Mouse (Mus musculus): ENCODE data around the gene Aifm1. TPM values are rescaled to one million over a fixed set of nuclear protein-coding genes. Genes with fewer than 3 reads are reported as not detected.

Aifm1 gene
- polyA plus RNA-seq, 1 experiment from 2014 or later: 33.5 TPM

DNA sequence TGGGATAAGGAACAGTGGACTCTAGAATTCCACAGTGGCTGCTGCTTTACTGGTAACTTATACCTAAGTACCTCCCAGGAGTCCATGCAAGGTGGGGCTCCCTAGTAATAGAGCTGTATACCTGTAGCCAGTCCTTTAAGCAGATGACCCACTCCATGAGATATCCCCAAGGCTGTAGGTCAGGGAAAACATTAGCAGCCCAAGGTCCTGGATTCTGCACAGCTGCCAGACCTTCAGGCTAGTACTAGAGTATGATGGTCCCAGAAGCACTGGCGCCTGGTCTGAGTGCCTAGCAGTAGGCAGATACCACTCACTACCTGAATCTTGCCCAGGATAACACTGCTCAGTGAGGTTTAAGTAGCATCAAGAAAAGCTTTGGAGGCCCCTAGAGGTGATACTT is 79.1 kb downstream of the Aifm1 start:
- no peaks in the 10 kb centered on the region for H3K27me3 ChIP-seq (ENCODE audit: control insufficient read depth, insufficient read depth, low read depth, low read length)
- no peaks in the 10 kb centered on the region for H3K36me3 ChIP-seq (ENCODE audit: control insufficient read depth, insufficient read depth, low read length)
- 80% methylated on average over 1 of the region's 1 CpGs for WGBS
- no peak for ATAC-seq
- H3K4me1 ChIP-seq (ENCODE audit: control insufficient read depth, insufficient read depth, low read length): no peaks in the 10 kb centered on the region
- H3K4me2 ChIP-seq (ENCODE audit: low read length): no peak overlapping the region
- no peak overlapping the region for H3K27ac ChIP-seq (ENCODE audit: low read length)
- H3K4me3 ChIP-seq (ENCODE audit: low read depth, low read length): no peak overlapping the region
- H3K9ac ChIP-seq (ENCODE audit: low read depth, low read length): no peak overlapping the region
- no peaks in the 10 kb centered on the region for H3K9me3 ChIP-seq (replicated peaks; ENCODE audit: control insufficient read depth, low read length, poor library complexity, severe bottlenecking)

GRCm38 (mm10) chrX:48433527-48433899 is 79.8 kb downstream of the Aifm1 start:
- H3K4me1 ChIP-seq (ENCODE audit: control insufficient read depth, insufficient read depth, low read length): no peaks in the 10 kb centered on the region
- no peaks in the 10 kb centered on the region for H3K36me3 ChIP-seq (ENCODE audit: control insufficient read depth, insufficient read depth, low read length)
- WGBS: 53% methylated on average over 6 of the region's 6 CpGs
- no peaks in the 10 kb centered on the region for H3K27me3 ChIP-seq (ENCODE audit: control insufficient read depth, insufficient read depth, low read depth, low read length)
- no peaks in the 10 kb centered on the region for H3K9me3 ChIP-seq (replicated peaks; ENCODE audit: control insufficient read depth, low read length, poor library complexity, severe bottlenecking)
- ATAC-seq: no peak
- H3K9ac ChIP-seq (ENCODE audit: low read depth, low read length): no peak overlapping the region
- H3K4me3 ChIP-seq (ENCODE audit: low read depth, low read length): no peak overlapping the region
- H3K27ac ChIP-seq (ENCODE audit: low read length): no peak overlapping the region
- H3K4me2 ChIP-seq (ENCODE audit: low read length): no peak overlapping the region

DNA sequence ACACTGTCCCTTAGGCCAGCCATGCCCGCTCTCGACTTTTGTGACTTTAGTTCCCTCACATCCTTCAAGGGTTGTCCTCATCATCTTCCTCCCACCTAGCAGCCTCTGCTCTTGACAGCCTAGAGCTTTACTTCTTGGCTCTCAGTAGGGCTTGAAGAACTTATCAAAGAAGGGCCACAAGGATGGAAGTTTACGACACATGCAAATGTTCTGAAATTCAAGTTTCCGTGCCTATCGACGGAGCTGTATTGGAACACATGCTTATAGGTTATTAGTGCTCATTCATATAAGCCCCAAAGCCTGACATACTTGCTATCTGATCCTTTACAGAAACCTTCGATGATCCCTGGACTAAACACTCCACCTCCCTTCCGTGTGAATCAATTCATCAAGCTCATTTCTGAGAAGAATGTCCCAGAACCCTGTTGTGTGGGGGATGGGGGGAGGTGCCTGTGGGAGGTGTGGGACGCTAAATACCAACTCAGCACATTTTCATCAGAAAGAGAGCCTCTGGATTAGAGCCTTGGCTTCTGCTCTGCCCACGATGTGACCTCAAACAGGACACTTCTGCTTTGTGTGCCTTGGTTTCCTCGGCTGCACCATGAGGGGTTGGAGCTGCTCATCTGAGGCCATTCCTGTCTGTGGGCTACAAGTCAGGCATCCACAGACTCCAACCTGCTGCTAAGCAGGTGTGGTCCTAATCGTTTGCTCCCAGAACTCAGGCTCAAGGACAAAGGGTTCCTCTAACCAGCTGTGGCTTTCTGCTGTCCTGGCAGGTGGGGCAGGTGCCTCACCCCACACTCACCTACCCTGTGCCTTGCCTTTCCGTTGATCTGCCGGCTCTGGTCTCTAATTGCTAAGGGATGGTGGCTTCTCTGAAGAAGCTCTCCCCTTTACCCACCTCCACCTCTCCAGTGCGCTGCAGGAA is 80.5 kb downstream of the Aifm1 start:
- H3K27ac ChIP-seq (ENCODE audit: low read length): no peak overlapping the region
- no peaks in the 10 kb centered on the region for H3K36me3 ChIP-seq (ENCODE audit: control insufficient read depth, insufficient read depth, low read length)
- no peaks in the 10 kb centered on the region for H3K9me3 ChIP-seq (replicated peaks; ENCODE audit: control insufficient read depth, low read length, poor library complexity, severe bottlenecking)
- no peak for ATAC-seq
- no peak overlapping the region for H3K4me2 ChIP-seq (ENCODE audit: low read length)
- no peak overlapping the region for H3K4me3 ChIP-seq (ENCODE audit: low read depth, low read length)
- no peak overlapping the region for H3K9ac ChIP-seq (ENCODE audit: low read depth, low read length)
- H3K4me1 ChIP-seq (ENCODE audit: control insufficient read depth, insufficient read depth, low read length): no peaks in the 10 kb centered on the region
- 71% methylated on average over 15 of the region's 15 CpGs for WGBS
- H3K27me3 ChIP-seq (ENCODE audit: control insufficient read depth, insufficient read depth, low read depth, low read length): no peaks in the 10 kb centered on the region

DNA sequence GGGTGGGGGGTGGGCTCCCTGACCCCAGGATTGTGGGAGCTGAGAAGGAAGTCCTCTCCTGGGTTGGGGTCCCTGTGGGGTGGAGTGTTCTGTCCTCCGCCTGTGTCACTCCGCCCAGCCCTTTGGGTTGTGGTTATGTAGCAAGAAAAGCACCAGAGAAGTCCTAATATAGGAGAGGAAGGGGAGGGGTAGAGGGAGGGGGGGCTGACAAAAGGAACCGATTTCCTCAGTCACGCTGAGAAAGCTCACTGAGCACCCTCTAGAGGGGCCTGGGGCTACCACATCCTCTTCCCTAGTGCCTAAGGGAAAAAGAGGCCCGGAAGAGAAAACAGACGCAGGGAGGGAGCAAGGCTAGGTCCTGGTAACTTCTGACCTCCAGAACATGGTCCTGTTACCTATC is 83.8 kb downstream of the Aifm1 start:
- Histone ChIP-seq H3K4me1 (ENCODE audit: control insufficient read depth, insufficient read depth, low read length) (no peaks in the 10 kb centered on the region), H3K36me3 (ENCODE audit: control insufficient read depth, insufficient read depth, low read length) (no peaks in the 10 kb centered on the region), H3K4me2 (ENCODE audit: low read length) (no peak overlapping the region), H3K4me3 (ENCODE audit: low read depth, low read length) (no peak overlapping the region), H3K27me3 (ENCODE audit: control insufficient read depth, insufficient read depth, low read depth, low read length) (no peaks in the 10 kb centered on the region), H3K27ac (ENCODE audit: low read length) (no peak overlapping the region), H3K9ac (ENCODE audit: low read depth, low read length) (no peak overlapping the region), H3K9me3 (replicated peaks; ENCODE audit: control insufficient read depth, low read length, poor library complexity, severe bottlenecking) (no peaks in the 10 kb centered on the region)
- 23% methylated on average over 4 of the region's 6 CpGs for WGBS
- no peak for ATAC-seq

GRCm38 (mm10) chrX:48429100-48429499 is 84.3 kb downstream of the Aifm1 start:
- Histone ChIP-seq H3K4me2 (ENCODE audit: low read length) (no peak overlapping the region), H3K9me3 (replicated peaks; ENCODE audit: control insufficient read depth, low read length, poor library complexity, severe bottlenecking) (no peaks in the 10 kb centered on the region), H3K27ac (ENCODE audit: low read length) (no peak overlapping the region), H3K9ac (ENCODE audit: low read depth, low read length) (no peak overlapping the region), H3K27me3 (ENCODE audit: control insufficient read depth, insufficient read depth, low read depth, low read length) (no peaks in the 10 kb centered on the region), H3K4me1 (ENCODE audit: control insufficient read depth, insufficient read depth, low read length) (no peaks in the 10 kb centered on the region), H3K4me3 (ENCODE audit: low read depth, low read length) (no peak overlapping the region), H3K36me3 (ENCODE audit: control insufficient read depth, insufficient read depth, low read length) (no peaks in the 10 kb centered on the region)
- ATAC-seq: no peak

DNA sequence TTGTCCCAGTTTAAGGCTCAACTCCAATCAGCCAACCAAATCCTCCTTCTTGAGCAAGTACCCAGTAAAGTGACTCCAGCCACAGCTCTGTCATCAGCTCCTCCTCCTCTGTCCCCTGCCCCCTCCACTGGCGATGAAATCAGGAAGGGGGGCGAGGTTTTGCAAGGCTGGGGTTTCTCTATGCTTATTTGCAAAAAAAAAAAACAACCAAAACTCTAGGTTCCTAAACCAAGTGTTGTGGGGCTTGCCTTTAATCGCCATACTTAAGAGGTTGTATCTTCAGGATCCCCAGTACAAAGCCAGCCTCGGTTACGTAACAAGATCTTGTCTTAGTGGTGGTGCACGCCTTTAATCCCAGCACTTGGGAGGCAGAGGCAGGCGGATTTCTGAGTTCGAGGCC is 84.7 kb downstream of the Aifm1 start:
- no peaks in the 10 kb centered on the region for H3K4me1 ChIP-seq (ENCODE audit: control insufficient read depth, insufficient read depth, low read length)
- H3K4me2 ChIP-seq (ENCODE audit: low read length): no peak overlapping the region
- WGBS: 86% methylated on average over 8 of the region's 8 CpGs
- H3K9ac ChIP-seq (ENCODE audit: low read depth, low read length): no peak overlapping the region
- H3K27me3 ChIP-seq (ENCODE audit: control insufficient read depth, insufficient read depth, low read depth, low read length): no peaks in the 10 kb centered on the region
- no peak overlapping the region for H3K27ac ChIP-seq (ENCODE audit: low read length)
- no peaks in the 10 kb centered on the region for H3K9me3 ChIP-seq (replicated peaks; ENCODE audit: control insufficient read depth, low read length, poor library complexity, severe bottlenecking)
- ATAC-seq: no peak
- H3K4me3 ChIP-seq (ENCODE audit: low read depth, low read length): no peak overlapping the region
- H3K36me3 ChIP-seq (ENCODE audit: control insufficient read depth, insufficient read depth, low read length): no peaks in the 10 kb centered on the region

- Histone ChIP-seq H3K4me3 (ENCODE audit: low read depth, low read length) (no peak overlapping the region), H3K27ac (ENCODE audit: low read length) (no peak overlapping the region), H3K27me3 (ENCODE audit: control insufficient read depth, insufficient read depth, low read depth, low read length) (no peaks in the 10 kb centered on the region), H3K4me2 (ENCODE audit: low read length) (no peak overlapping the region), H3K9ac (ENCODE audit: low read depth, low read length) (no peak overlapping the region), H3K36me3 (ENCODE audit: control insufficient read depth, insufficient read depth, low read length) (no peaks in the 10 kb centered on the region), H3K4me1 (ENCODE audit: control insufficient read depth, insufficient read depth, low read length) (no peaks in the 10 kb centered on the region), H3K9me3 (replicated peaks; ENCODE audit: control insufficient read depth, low read length, poor library complexity, severe bottlenecking) (no peaks in the 10 kb centered on the region)
- ATAC-seq: no peak
- WGBS: 81% methylated on average over 6 of the region's 6 CpGs
Measured at GRCm38 (mm10) chrX:48428241-48428640, 85.1 kb downstream of the Aifm1 start.

DNA sequence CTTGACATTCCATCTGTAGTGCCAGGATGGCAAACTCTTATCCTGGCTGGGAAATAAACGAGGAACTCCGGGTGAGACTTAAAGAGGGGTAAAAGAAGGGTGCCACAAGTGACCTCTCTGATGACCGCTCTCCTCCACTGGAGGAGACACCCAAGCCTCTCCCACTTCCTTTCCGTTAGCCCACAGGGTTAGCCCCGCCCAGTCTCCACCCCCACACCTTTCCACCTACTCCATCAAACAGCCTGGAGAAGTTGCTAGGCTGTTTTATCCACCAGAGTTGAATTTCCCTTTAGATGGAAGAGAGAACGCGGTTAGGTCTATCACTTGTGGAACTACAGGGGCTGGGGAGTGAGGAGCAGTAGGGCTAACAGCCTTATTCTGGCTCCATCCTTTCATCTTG is 88.1 kb downstream of the Aifm1 start:
- Histone ChIP-seq H3K27me3 (ENCODE audit: control insufficient read depth, insufficient read depth, low read depth, low read length) (no peaks in the 10 kb centered on the region), H3K9me3 (replicated peaks; ENCODE audit: control insufficient read depth, low read length, poor library complexity, severe bottlenecking) (no peaks in the 10 kb centered on the region), H3K9ac (ENCODE audit: low read depth, low read length) (no peak overlapping the region), H3K36me3 (ENCODE audit: control insufficient read depth, insufficient read depth, low read length) (no peaks in the 10 kb centered on the region), H3K4me3 (ENCODE audit: low read depth, low read length) (no peak overlapping the region), H3K27ac (ENCODE audit: low read length) (no peak overlapping the region), H3K4me1 (ENCODE audit: control insufficient read depth, insufficient read depth, low read length) (no peaks in the 10 kb centered on the region), H3K4me2 (ENCODE audit: low read length) (no peak overlapping the region)
- WGBS: 72% methylated on average over 7 of the region's 7 CpGs
- ATAC-seq: no peak
